Mouse (Mus musculus): Measurements from ENCODE around the gene Pcnx3.
"Not testable (repeated sequence)": the region's sequence is repeated elsewhere in the genome, so short reads cannot be mapped to it uniquely, and the experiment has no call there.

Gene Pcnx3

GRCm38 (mm10) chr19:5711907-5712460, 23.3 kb upstream of the Pcnx3 start:
- peak; percentile 33 for DNase-seq (ENCODE audit: low spot score)

GRCm38 (mm10) chr19:5711218-5711617, 22.5 kb upstream of the Pcnx3 start:
- DNase-seq (ENCODE audit: low spot score), result peak; percentile 85

GRCm38 (mm10) chr19:5710581-5710980, 21.9 kb upstream of the Pcnx3 start:
- no peak for DNase-seq (ENCODE audit: low spot score)

GRCm38 (mm10) chr19:5710068-5710467, 21.4 kb upstream of the Pcnx3 start:
- no peak for DNase-seq (ENCODE audit: low spot score)

GRCm38 (mm10) chr19:5704801-5705571, 16.3 kb upstream of the Pcnx3 start:
- no peak for DNase-seq (ENCODE audit: low spot score)

GRCm38 (mm10) chr19:5704163-5704800, 15.6 kb upstream of the Pcnx3 start, which contains the start of gene Kcnk7:
Gene Kcnk7 (plus strand): TSS chr19:5704367.
- DNase-seq (ENCODE audit: low spot score), result no peak

GRCm38 (mm10) chr19:5695849-5696462, 7.2 kb upstream of the Pcnx3 start:
- DNase-seq (ENCODE audit: low spot score), result no peak

- DNase-seq (ENCODE audit: low spot score), result no peak
Measured at GRCm38 (mm10) chr19:5693801-5694200, 5.1 kb upstream of the Pcnx3 start.

GRCm38 (mm10) chr19:5692913-5693396, 4.2 kb upstream of the Pcnx3 start:
- peak; percentile 50 for DNase-seq (ENCODE audit: low spot score)

- no peak for DNase-seq (ENCODE audit: low spot score)
Measured at GRCm38 (mm10) chr19:5692086-5692912, 3.6 kb upstream of the Pcnx3 start.

- DNase-seq (ENCODE audit: low spot score), result no peak
Measured at GRCm38 (mm10) chr19:5691601-5692000, 2.9 kb upstream of the Pcnx3 start.

- DNase-seq (ENCODE audit: low spot score), result no peak
Measured at GRCm38 (mm10) chr19:5690343-5690735, 1.6 kb upstream of the Pcnx3 start.

- DNase-seq (ENCODE audit: low spot score), result peak; percentile 79
Measured at GRCm38 (mm10) chr19:5689565-5690342, 1.0 kb upstream of the Pcnx3 start.

- DNase-seq (ENCODE audit: low spot score), result no peak
Measured at GRCm38 (mm10) chr19:5689088-5689428, 350 bp upstream of the Pcnx3 start.

- DNase-seq (ENCODE audit: low spot score), result no peak
Measured at GRCm38 (mm10) chr19:5687738-5688137, 970 bp downstream of the Pcnx3 start.

- not testable (repeated sequence) for DNase-seq (ENCODE audit: low spot score)
Measured at GRCm38 (mm10) chr19:5686954-5687353, 1.8 kb downstream of the Pcnx3 start.

- DNase-seq (ENCODE audit: low spot score), result no peak
Measured at GRCm38 (mm10) chr19:5686437-5686836, 2.3 kb downstream of the Pcnx3 start.

GRCm38 (mm10) chr19:5685861-5686260, 2.8 kb downstream of the Pcnx3 start:
- DNase-seq (ENCODE audit: low spot score), result no peak

- no peak for DNase-seq (ENCODE audit: low spot score)
Measured at GRCm38 (mm10) chr19:5685431-5685830, 3.3 kb downstream of the Pcnx3 start.

GRCm38 (mm10) chr19:5684985-5685384, 3.7 kb downstream of the Pcnx3 start:
- DNase-seq (ENCODE audit: low spot score), result no peak

- no peak for DNase-seq (ENCODE audit: low spot score)
Measured at GRCm38 (mm10) chr19:5684236-5684635, 4.5 kb downstream of the Pcnx3 start.
